Mouse (Mus musculus) embryonic stem cell, embryonic (primary cell): ENCODE results near the gene Etfrf1.

ENCODE experiments used
- CTCF ChIA-PET, 4 experiments: fragments of 300-600 bp in 2 of 4; fragments of 350-600 bp in 2 of 4; sonication (Branson Sonifier 250); formaldehyde crosslinking; loops; one replicate each; lab custom pipeline; 2022; ENCODE audit warnings: inconsistent platforms in 2 of 4; lab: Charles Lee
- POLR2A ChIA-PET, 4 experiments: fragments of 300-600 bp in 2 of 4; fragments of 350-600 bp in 2 of 4; sonication (Branson Sonifier 250); formaldehyde crosslinking; loops; one replicate each; lab custom pipeline; 2022; ENCODE audit warnings: antibody characterized with exemption in 4 of 4, inconsistent platforms in 1 of 4; lab: Charles Lee

The Etfrf1 gene

DNA sequence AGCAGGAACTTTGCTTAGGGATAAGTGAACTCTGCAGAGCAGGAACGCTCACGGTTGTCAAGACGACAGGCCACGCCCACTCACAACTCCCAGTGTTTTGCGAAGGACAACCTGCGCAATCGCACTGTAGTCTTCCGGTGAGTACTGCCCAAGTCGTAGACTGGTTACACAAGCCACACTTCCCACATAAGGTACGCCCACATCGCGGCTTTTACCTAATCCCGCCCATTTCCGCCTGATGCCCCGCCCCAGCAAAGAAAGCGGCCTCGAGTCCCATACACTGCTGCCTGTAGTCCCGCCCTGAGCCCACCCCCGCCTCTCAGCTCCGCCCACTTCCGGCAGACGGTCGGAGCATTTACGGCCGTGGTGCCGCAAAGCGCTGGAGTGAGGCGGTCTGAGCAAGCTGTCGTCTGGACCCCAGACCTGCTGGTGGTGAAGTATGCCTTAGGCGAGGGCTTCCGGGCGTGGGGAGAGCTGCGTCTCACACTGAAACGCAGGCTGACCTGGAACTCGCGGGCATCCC, at the start of gene Etfrf1, which contains the start of gene Casc1:
Gene Etfrf1 (plus strand): TSS at position 319 of the 523 bp plus-strand sequence.
Gene Casc1 (minus strand): TSS at position 190 of the 523 bp plus-strand sequence.
- POLR2A ChIA-PET: interaction anchor here (0.5 to 6.4 kb wide), 137 partner anchors 9 to 1851 kb away, joined by 3 to 212 read pairs (median 5); partner anchors contain the start of genes Bcat1 (in 3 of the 4), Kras (in 2 of the 4) and Rassf8 (in 1 of the 4)
- CTCF ChIA-PET: interaction anchor here (0.6 to 2.1 kb wide), 17 partner anchors 10 to 190 kb away, joined by 3 to 14 read pairs (median 3); no protein-coding TSS in a partner anchor

- CTCF ChIA-PET: interaction anchor here in 1 of 4 experiments (0.5 kb wide), 1 partner anchor 187 kb away, joined by 5 read pairs; no protein-coding TSS in a partner anchor
- POLR2A ChIA-PET: interaction anchor here in 2 of 4 experiments (1.0 to 5.6 kb wide), 7 partner anchors 12 to 175 kb away, joined by 3 to 35 read pairs (median 4); no protein-coding TSS in a partner anchor
Observed at GRCm38 (mm10) chr6:145171892-145172606, 38.9 kb upstream of the Etfrf1 start.

GRCm38 (mm10) chr6:145173781-145174191, 37.1 kb upstream of the Etfrf1 start:
- ChIA-PET POLR2A (interaction anchor here in 3 of 4 experiments (0.6 to 5.6 kb wide), 54 partner anchors 8 to 1729 kb away, joined by 3 to 49 read pairs (median 6); partner anchors contain the start of genes Bcat1 (in 3 of the 3), Casc1 (in 3 of the 3) and Etfrf1 (in 3 of the 3)), CTCF (interaction anchor here (0.5 to 1.8 kb wide), 5 partner anchors 13 to 174 kb away, joined by 3 to 7 read pairs (median 4); no protein-coding TSS in a partner anchor)

DNA sequence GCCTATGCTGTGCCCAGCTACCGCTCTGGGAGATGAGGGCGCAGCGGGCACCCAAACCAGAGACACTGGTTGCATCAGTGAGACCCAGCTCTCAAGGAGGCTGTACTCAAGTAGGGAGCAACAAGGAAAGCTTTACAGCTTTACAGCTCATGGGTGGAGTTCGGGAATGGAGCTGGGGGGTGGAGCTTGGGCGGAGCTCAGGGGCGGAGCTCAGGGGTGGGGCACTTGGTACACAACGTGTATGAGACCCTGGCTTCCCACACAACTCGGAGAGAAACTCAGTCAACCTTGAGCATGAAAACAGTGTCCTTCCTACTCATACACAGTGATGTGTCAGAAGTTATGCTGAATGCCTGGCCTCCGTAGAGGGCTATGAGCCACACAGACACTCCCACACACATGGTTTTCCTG, 35.4 kb upstream of the Etfrf1 start:
- ChIA-PET CTCF (interaction anchor here (0.5 to 1.8 kb wide), 9 partner anchors 12 to 680 kb away, joined by 3 to 11 read pairs (median 4); no protein-coding TSS in a partner anchor), POLR2A (interaction anchor here (0.6 to 5.6 kb wide), 81 partner anchors 8 to 300 kb away, joined by 3 to 49 read pairs (median 6); partner anchors contain the start of genes Bcat1 (in 3 of the 4), Casc1 (in 3 of the 4) and Etfrf1 (in 3 of the 4))

DNA sequence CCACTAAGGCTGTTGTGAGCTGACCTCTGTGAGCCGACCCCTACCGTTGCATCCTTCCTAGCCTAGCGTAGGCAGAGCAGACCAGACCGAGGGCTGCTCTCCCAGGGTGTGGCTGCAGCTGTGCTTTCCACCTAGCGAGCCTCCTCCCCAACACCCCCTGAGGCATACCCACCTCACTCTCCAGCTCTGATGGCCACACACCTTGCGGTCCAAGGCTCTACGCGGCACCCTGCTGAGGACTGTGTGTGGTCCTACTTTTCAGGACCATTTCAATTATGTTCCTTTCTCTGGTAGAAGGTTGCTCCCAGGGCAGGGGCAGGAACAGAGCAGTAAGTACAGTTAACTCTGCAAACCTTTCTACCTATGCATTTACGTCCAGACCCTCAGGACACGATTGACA, 34.5 kb upstream of the Etfrf1 start:
- CTCF ChIA-PET: interaction anchor here (0.6 to 3.7 kb wide), 13 partner anchors 11 to 522 kb away, joined by 3 to 23 read pairs (median 4); no protein-coding TSS in a partner anchor
- POLR2A ChIA-PET: interaction anchor here (0.6 to 5.6 kb wide), 66 partner anchors 9 to 259 kb away, joined by 3 to 49 read pairs (median 6); partner anchors contain the start of genes Bcat1 (in 3 of the 4), Casc1 (in 3 of the 4) and Etfrf1 (in 3 of the 4)

DNA sequence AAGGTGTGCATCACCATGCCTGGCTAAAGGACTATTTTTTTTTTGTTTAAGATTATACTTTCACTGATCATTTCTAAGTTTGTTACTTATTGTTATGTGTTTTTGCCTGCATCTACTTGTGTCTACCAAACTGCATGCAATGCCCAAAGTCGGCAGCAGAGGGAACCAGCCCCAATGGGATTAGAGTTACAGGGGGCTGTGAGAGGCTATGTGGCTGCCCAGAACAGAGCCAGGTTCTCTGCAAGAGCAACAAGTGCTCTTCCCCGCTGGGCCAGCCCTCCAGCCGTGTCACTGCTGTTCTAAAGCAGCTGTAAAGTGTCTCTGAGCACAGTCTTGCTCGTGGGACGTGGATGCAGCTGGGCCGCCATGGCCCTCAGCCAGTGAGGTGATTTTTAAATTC, 31.3 kb upstream of the Etfrf1 start:
- POLR2A ChIA-PET: interaction anchor here (0.5 to 2.9 kb wide), 11 partner anchors 12 to 1079 kb away, joined by 3 to 17 read pairs (median 3); partner anchors contain the start of genes Casc1 (in 2 of the 4) and Etfrf1 (in 2 of the 4)
- CTCF ChIA-PET: interaction anchor here in 3 of 4 experiments (0.6 to 3.7 kb wide), 6 partner anchors 8 to 168 kb away, joined by 3 to 23 read pairs (median 4); no protein-coding TSS in a partner anchor

GRCm38 (mm10) chr6:145182044-145182443, 28.9 kb upstream of the Etfrf1 start:
- POLR2A ChIA-PET: interaction anchor here in 2 of 4 experiments (0.6 to 3.3 kb wide), 9 partner anchors 8 to 1426 kb away, joined by 3 to 20 read pairs (median 3); no protein-coding TSS in a partner anchor
- CTCF ChIA-PET: interaction anchor here in 1 of 4 experiments (1.5 kb wide), 1 partner anchor 159 kb away, joined by 5 read pairs; no protein-coding TSS in a partner anchor

DNA sequence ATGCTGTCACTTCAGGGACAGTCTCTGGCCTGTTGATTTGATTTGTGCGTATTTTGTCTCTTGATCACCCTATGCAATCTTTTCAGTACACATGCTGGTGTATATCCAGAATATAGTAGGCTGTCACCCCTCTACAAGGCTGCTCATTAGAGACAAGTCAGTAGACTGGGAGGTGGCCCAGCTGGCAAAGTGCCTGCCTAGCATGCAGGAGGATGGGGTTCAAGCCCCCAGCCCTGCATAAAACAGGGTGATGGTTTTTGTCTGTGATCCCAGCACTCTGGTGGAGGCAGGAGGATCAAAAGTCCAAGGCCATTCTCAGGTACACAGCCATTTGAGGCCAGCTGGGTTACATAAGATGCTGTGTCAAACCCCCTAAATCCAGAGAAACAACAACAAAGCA, 24.8 kb upstream of the Etfrf1 start:
- POLR2A ChIA-PET: interaction anchor here in 2 of 4 experiments (1.0 to 2.2 kb wide), 3 partner anchors 11 to 25 kb away, joined by 3 to 35 read pairs (median 4); partner anchors contain the start of gene Etfrf1 (in 1 of the 2)
- CTCF ChIA-PET: no interaction called here

DNA sequence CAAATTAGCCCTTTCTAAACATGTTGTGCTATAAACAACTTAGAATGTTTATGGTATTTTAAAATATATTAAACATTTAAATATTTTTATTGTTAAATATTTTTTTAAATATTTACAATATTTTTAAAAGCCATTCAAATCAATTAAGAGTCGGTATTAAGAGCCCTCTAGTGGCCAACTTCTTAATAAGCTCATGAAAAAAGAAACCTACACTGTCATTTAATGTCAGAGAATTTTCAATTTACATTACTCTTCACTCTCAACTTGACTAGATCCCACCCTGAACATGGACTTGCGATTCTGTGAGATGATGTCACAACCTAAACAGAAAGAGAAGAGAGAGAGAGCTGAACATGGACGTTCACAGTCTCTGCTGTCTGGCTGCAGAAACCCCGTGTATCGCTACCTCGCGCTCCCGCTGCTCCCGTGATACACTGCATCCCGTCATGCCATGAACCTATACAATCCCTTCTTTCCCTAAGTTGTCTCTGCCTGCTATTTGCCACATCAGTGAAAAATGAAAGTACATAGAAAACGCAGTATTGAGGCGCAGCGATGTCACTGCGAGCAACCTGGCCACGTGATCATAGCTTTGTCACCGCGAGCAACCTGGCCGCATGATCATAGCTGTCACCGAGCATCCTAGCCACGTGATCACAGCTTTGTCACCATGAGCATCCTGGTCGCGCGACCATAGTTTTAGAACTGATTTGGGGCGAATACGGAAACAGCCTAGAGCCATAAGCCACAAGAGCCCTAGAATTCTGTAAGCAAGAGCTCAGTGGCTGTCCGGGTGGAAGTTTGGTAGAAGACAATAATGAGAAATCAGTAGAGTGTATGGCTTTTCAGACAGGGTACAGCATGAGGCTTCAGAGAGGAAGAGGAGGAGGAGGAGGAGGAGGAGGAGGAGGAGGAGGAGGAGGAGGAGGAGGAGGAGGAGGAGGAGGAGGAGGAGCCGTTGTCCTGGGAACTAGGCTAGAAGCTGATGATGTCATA, 23.5 kb upstream of the Etfrf1 start:
- POLR2A ChIA-PET: interaction anchor here in 3 of 4 experiments (0.5 to 2.3 kb wide), 36 partner anchors 9 to 350 kb away, joined by 3 to 35 read pairs (median 3); partner anchors contain the start of genes Casc1 (in 3 of the 3) and Etfrf1 (in 3 of the 3)
- CTCF ChIA-PET: interaction anchor here (0.6 to 2.3 kb wide), 48 partner anchors 9 to 1156 kb away, joined by 3 to 23 read pairs (median 4); partner anchors contain the start of genes Etfrf1 (in 4 of the 4), Casc1 (in 3 of the 4) and Bcat1 (in 1 of the 4)

DNA sequence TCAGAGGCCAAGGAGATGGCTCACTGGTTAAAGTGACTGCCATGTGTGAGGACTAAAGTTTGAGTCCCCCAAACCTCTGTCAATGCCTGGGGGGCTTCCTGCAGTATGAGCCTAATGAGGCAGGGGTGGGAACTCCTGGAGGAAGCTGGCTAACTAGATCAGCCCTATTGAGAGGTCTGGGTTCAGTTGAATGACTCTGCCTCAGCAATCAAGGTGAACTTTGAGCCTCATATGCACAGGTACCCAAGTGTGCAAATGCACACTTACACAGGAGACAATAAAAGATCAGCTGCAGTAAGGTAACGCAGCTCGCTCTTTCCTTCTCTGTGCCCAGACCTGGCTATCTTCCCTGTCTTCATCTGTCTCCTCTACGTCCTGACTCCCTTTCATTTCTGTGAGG, 17.9 kb upstream of the Etfrf1 start:
- POLR2A ChIA-PET: interaction anchor here in 3 of 4 experiments (0.6 to 1.8 kb wide), 9 partner anchors 9 to 148 kb away, joined by 3 to 6 read pairs (median 3); partner anchors contain the start of genes Casc1 (in 2 of the 3) and Etfrf1 (in 2 of the 3)
- CTCF ChIA-PET: interaction anchor here in 3 of 4 experiments (0.5 to 0.8 kb wide), 3 partner anchors 33 to 149 kb away, joined by 3 to 5 read pairs (median 3); no protein-coding TSS in a partner anchor

- ChIA-PET POLR2A (interaction anchor here in 3 of 4 experiments (0.6 to 1.8 kb wide), 10 partner anchors 9 to 147 kb away, joined by 3 to 6 read pairs (median 3); partner anchors contain the start of genes Casc1 (in 2 of the 3) and Etfrf1 (in 2 of the 3)), CTCF (interaction anchor here in 1 of 4 experiments (0.8 kb wide), 1 partner anchor 33 kb away, joined by 3 read pairs; no protein-coding TSS in a partner anchor)
Observed at GRCm38 (mm10) chr6:145193446-145193845, 17.5 kb upstream of the Etfrf1 start.

GRCm38 (mm10) chr6:145197949-145198686, 12.8 kb upstream of the Etfrf1 start:
- ChIA-PET POLR2A (interaction anchor here in 1 of 4 experiments (0.5 kb wide), 1 partner anchor 12 kb away, joined by 3 read pairs; no protein-coding TSS in a partner anchor), CTCF (interaction anchor here in 1 of 4 experiments (1.0 kb wide), 1 partner anchor 11 kb away, joined by 3 read pairs; no protein-coding TSS in a partner anchor)

GRCm38 (mm10) chr6:145202432-145203125, 8.4 kb upstream of the Etfrf1 start:
- CTCF ChIA-PET: interaction anchor here in 2 of 4 experiments (0.6 to 1.9 kb wide), 5 partner anchors 15 to 139 kb away, joined by 3 to 9 read pairs (median 3); no protein-coding TSS in a partner anchor
- POLR2A ChIA-PET: interaction anchor here (0.5 to 4.8 kb wide), 19 partner anchors 9 to 681 kb away, joined by 3 to 31 read pairs (median 3); partner anchors contain the start of genes Casc1 (in 4 of the 4) and Etfrf1 (in 4 of the 4)

DNA sequence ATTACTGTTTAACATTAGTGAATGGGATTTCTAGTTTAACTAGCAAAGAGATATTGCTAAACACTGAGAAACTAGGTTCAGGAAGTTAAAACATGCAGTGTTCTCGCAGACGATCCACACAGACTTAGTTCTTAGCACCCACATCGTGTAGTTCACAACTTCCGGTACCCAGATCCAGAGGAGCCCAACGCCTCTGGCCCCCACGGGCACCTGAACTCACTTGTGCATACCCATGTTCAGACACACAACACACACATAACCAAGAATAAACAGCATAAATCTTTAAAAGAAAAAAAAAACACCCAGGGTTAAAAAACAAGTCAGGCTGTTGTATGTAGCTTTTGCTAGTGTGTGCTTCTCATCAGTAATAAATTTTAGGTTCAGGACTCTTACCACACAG, 6.5 kb upstream of the Etfrf1 start:
- CTCF ChIA-PET: no interaction called here
- POLR2A ChIA-PET: interaction anchor here in 1 of 4 experiments (2.0 to 2.5 kb wide), 2 partner anchors 134 to 137 kb away, joined by 5 to 9 read pairs; no protein-coding TSS in a partner anchor
